Comparison of ENCODE assay signal across 22 mouse cellular contexts in genomic region chr8:80732326-80732725, GRCm38 (mm10).
"Had no signal": no experiment of that assay in that cellular context is flagged by ENCODE, and none has a peak within 500 bp of the region (broad histone marks: within the 10 kb centered on the region; RNA-seq: fewer than 3 reads in every experiment).

No protein-coding gene starts in this region.

- H3K9me3 ChIP-seq: heart, embryonic 13.5 days; heart, embryonic 15.5 days; hindbrain, embryonic 13.5 days; hindbrain, embryonic 15.5 days; intestine, embryonic 15.5 days; limb, embryonic 13.5 days; limb, embryonic 15.5 days; liver, embryonic 12.5 days had no signal

- H3K27me3 ChIP-seq: heart, embryonic 13.5 days; heart, embryonic 15.5 days; hindbrain, embryonic 13.5 days; hindbrain, embryonic 15.5 days; intestine, embryonic 15.5 days; limb, embryonic 13.5 days; limb, embryonic 15.5 days; liver, embryonic 12.5 days had no signal

- ATAC-seq: hindbrain, postnatal 0 days; intestine, embryonic 15.5 days; intestine, postnatal 0 days; liver, embryonic 12.5 days had no signal

- DNase-seq: gastrocnemius, postnatal 14 days; gastrocnemius, postnatal 36 days; heart, adult 2 months; heart, postnatal 14 days; heart, postnatal 36 days; kidney, adult 18-20 months; kidney, adult 8-10 months; kidney, postnatal 10 days; kidney, postnatal 25 days; kidney, postnatal 4 days had no signal

- H3K4me1 ChIP-seq: heart, embryonic 15.5 days; hindbrain, embryonic 15.5 days; intestine, embryonic 15.5 days; limb, embryonic 13.5 days; limb, embryonic 15.5 days had no signal

- H3K27ac ChIP-seq: heart, adult 2 months; heart, embryonic 13.5 days; heart, embryonic 15.5 days; hindbrain, embryonic 13.5 days; hindbrain, embryonic 15.5 days; hindbrain, postnatal 0 days; intestine, embryonic 15.5 days; layer of hippocampus, adult 2 months; left cerebral cortex, adult 2 months; limb, embryonic 13.5 days; limb, embryonic 15.5 days; liver, embryonic 12.5 days had no signal

- H3K4me3 ChIP-seq: heart, adult 2 months; heart, embryonic 13.5 days; heart, embryonic 15.5 days; hindbrain, embryonic 13.5 days; hindbrain, embryonic 15.5 days; intestine, embryonic 15.5 days; layer of hippocampus, adult 2 months; left cerebral cortex, adult 2 months; limb, embryonic 13.5 days; limb, embryonic 15.5 days; liver, embryonic 12.5 days had no signal
